Mouse (Mus musculus): ENCODE results near the gene Isg20.

Isg20 gene

GRCm38 (mm10) chr7:78897567-78897966, 15.7 kb upstream of the Isg20 start:
- intact Hi-C loops (cut with DNase I): no loop called here

GRCm38 (mm10) chr7:78903174-78903870, 9.9 kb upstream of the Isg20 start:
- intact Hi-C loops (cut with DNase I): no loop called here

DNA sequence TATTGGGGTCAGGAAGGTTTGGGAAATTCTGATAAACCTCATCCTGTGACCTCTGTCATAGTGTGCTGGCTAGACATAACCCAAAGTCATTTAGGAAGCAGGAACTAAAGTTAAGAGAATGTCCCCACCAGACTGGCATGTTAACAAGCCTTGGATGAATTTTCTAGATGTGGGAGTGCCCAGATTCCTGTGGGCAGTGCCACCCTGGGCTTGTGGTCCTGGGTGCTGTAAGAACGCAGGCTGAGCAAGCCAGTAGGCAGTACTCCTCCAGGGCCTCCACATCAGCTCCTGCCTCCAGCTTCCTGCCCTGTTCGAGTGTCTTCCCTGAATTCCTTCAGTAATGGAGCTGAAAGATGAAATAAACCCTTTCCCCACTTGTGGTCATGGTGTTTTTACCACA, 9.0 kb upstream of the Isg20 start:
- intact Hi-C loops (cut with DNase I): no loop called here

GRCm38 (mm10) chr7:78909026-78909425, 4.2 kb upstream of the Isg20 start:
- intact Hi-C loops (cut with DNase I): no loop called here

DNA sequence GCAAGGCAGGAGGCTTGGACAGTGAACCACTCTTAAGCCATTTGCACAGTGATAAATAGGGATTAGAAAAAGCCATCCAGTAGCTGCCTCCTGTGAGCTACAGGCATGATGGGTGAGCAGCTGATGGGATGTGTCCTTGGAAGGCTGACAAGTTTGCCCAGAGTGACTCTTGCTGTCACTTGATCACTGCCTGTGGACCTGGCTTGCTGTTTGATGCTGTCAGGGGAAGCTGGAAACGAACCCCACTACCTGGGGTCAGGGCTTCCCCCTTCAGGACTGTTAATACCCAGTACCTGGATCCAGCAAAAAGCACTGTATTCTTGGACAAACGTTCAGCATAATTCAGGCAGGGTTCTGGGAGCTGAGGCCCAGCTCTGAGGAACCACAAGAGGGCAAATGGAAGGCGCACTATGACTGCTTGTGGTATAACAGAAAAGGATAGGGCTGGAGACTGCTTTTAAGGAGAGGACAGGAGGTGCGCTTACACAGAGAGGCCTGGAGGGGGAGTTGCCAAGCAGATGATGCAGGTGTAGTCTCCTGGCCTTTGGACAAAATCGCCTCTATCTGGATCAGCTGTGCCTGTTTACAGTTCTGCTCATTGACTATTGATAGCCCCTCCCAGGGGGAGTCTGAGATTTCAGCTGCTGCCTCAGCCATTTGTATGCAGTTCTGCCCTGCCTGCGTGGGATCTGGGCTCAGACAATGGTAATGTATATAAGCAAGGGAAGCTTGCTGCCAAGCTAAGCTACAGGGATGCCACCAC, 2.7 kb upstream of the Isg20 start:
- intact Hi-C loops (cut with DNase I): no loop called here

DNA sequence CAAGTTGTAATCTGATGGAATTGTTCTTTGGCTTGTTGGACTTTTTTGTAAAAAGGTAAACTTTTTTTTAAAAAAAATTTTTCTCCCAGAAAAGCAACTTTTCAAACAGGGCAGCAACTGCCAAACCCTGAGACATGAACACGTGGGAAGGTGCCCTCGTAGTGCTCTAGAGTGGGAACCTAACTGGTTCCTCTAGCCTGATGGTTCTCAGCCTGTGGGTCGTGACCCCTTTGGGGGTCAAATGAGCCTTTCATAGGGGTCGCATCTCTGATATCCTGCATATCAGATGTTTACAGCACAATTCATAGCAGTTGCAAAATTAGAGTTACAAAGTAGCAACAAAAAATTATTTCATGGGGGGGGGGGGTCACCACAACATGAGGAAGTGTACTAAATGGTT, 2.0 kb upstream of the Isg20 start:
- intact Hi-C loops (cut with DNase I): no loop called here

GRCm38 (mm10) chr7:78912253-78912973, 811 bp upstream of the Isg20 start:
- intact Hi-C loops (cut with DNase I): no loop called here

DNA sequence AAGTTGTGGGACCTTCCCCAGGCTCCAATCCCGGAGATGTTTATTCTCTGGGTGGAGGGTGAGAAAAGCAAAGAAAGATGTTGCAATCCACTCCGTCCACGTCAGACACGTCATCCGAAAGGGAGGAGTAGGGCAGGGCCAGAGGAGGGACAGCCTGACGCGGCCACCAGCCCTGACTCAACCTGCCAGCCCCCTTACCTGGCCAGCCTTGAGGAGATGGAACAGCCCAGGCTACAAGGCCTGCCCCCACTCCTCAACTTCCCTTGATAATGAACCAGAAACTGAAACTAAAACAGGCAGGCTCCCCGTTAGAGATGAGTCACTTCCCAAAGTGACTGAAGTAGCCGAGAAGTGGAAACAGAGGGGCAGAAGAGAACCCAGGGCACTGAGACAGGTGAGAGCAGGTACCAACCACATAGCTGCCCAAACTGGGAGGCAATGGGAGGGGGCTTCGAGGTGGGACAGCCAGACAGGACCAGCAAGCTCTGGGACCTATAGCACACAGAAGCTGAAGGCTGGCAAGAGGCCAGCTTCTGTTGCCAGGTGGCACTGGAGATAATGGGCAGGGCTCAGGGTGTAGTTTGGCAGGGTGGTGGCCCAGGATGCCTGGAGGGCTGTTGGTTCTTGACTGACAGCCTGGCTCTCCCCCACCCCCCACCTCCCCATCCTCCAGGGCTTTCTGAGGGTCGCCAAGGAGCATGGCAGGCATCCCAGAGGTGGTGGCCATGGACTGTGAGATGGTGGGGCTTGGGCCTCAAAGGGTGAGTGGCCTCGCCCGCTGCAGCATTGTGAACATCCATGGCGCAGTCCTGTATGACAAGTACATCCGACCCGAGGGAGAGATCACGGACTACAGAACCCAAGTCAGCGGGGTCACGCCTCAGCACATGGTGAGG, 673 bp downstream of the Isg20 start:
- intact Hi-C loops (cut with DNase I): no loop called here

GRCm38 (mm10) chr7:78914545-78914845, 1.3 kb downstream of the Isg20 start:
- intact Hi-C loops (cut with DNase I): no loop called here

GRCm38 (mm10) chr7:78914896-78915510, 1.8 kb downstream of the Isg20 start:
- intact Hi-C loops (cut with DNase I): no loop called here

DNA sequence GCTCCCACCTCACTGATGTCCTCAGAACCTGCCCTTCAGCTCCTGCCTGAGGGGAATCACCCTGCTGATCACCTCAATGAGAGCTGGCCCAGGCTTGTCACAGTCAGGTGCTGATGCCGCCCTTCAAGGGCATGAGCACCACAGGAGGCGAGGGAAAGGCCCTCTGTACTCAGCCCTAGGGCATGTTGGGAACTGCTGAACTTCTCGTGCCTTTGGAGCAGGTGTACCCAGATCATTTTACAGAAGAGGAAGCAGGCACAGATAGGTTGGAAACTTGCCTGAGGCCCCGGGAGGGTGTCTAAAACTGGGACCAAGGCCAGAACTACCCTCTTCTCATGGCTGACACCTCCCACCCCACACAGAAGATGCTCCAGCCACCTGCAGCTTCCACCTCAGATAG, 5.5 kb downstream of the Isg20 start:
- intact Hi-C loops (cut with DNase I): no loop called here

- intact Hi-C loops (cut with DNase I): loop anchor here (5.0 kb wide), 1 partner anchor 305 kb away; no protein-coding TSS in a partner anchor
Measured at GRCm38 (mm10) chr7:78922506-78922905, 9.3 kb downstream of the Isg20 start.

GRCm38 (mm10) chr7:78924300-78924699, 11.1 kb downstream of the Isg20 start:
- intact Hi-C loops (cut with DNase I): loop anchor here (1.0 to 5.0 kb wide), 2 partner anchors 156 to 303 kb away; no protein-coding TSS in a partner anchor

- intact Hi-C loops (cut with DNase I): loop anchor here (1.0 to 5.0 kb wide), 2 partner anchors 156 to 303 kb away; no protein-coding TSS in a partner anchor
Measured at GRCm38 (mm10) chr7:78924796-78925195, 11.6 kb downstream of the Isg20 start.

- intact Hi-C loops (cut with DNase I): no loop called here
Measured at GRCm38 (mm10) chr7:78925680-78926079, 12.5 kb downstream of the Isg20 start.

DNA sequence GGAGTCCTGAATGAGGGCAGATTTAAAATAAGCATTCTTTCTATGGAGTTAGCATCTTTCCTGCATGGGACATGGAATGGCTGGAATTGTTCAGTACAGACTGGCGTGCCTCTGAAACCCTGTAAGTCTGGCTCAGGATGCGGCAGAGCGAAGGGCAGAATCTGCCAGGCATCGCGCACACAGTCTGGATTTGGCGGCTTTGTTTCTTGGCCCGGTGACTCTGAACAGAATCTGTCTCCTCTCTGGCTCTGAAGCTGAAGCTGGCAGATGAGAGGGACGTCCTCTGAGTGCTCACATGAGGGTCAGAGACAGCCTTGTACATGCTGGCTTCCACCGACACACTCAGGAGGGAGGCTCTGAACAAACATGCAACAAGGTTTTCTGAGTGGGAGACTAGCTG, 12.9 kb downstream of the Isg20 start:
- intact Hi-C loops (cut with DNase I): no loop called here

DNA sequence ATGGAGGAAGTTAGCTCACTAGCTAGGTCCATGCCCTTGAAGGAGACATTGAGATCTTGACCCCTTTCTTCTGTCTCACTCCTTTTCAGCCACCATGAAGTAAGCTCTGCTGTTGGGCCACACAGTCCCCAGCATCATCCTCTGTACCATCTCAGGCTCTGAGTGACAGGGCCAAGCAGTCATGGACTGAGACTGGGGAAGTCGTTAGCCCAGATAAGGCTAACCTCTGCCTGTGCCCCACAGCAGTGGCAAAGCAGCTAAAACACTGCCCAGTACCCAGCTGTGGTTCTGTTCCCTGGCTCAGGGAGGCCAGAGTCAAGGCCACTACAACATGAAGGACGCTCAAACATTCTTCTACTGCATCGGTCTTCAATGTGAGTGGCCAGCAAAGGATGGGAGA, 14.0 kb downstream of the Isg20 start:
- intact Hi-C loops (cut with DNase I): no loop called here

DNA sequence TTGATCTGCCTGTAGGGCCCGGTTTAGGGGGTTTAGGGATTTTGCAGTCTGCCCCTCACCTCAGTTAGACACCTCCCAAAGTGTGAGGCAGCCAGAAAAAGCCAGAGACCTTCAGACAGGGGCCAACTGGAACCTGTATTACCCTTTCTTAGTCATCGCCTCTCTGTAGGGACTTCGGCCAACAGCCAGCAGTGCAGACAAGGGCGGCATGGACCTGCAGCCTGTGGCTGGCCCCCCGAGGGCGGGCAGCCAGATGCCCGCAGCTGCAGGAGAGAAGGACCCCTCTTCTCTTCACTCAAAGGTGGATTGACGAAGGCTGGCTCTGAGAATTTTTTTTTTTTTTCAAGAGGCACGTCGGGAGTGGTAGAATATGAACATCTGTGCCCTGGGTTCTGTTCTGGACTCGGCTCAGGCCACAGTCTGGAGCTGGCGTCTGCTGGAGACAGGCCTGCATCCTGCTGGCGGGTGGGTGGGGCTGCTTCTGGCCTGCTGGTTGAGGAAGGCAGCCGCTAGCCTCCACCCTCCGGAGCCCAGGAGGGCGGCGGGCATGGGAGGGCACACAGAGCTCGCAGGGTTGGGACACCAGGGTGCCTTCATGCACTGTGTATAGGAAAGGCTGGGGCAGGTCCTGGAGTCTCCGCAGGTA, 25.9 kb downstream of the Isg20 start:
- intact Hi-C loops (cut with DNase I): no loop called here

GRCm38 (mm10) chr7:78940971-78941370, 27.7 kb downstream of the Isg20 start:
- intact Hi-C loops (cut with DNase I): no loop called here

- intact Hi-C loops (cut with DNase I): no loop called here
Measured at GRCm38 (mm10) chr7:78942544-78942943, 29.3 kb downstream of the Isg20 start.
